Mouse (Mus musculus) gastrocnemius, postnatal 25 days (tissue): Measurements from ENCODE around the gene Ptprg. TPM values are rescaled to one million over a fixed set of nuclear protein-coding genes. Genes with fewer than 3 reads are reported as not detected.
A peak's percentile ranks its signal among the peaks of the same experiment; 100 is the strongest.

Experiments used
- DNase-seq: peaks from one replicate; pipeline ENCODE4 v3.0.0; 2022
- total RNA-seq, 2 experiments: library from RNA; stranded (reverse); gene quantifications; 1 replicate in 1 of 2; 2 replicates in 1 of 2; pipeline ENCODE4 v1.2.3; 2021

Gene Ptprg
- total RNA-seq, 2 experiments from 2014 or later, result 24.2 to 29.1 TPM

GRCm38 (mm10) chr14:11564456-11564855 lies 11.1 kb downstream of the Ptprg start:
- no peak for DNase-seq

DNA sequence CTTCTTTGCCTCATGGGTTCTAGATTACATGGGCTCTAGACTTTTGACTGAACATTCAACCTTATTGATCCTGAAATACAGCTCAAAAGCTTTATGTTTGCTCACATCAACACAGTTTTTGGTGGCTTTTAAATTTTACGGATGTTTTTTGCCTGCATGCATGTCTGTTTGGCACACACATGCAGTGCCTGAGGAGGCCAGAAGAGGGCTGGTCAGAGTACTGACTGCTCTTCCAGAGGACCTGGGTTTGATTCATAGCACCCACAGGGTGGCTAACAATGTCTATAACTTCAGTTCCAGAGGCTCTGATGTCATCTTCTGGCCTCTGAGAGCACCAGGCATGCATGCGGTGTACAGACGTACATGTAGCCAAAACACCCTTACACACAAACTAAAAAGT lies 12.0 kb downstream of the Ptprg start:
- DNase-seq, result no peak

DNA sequence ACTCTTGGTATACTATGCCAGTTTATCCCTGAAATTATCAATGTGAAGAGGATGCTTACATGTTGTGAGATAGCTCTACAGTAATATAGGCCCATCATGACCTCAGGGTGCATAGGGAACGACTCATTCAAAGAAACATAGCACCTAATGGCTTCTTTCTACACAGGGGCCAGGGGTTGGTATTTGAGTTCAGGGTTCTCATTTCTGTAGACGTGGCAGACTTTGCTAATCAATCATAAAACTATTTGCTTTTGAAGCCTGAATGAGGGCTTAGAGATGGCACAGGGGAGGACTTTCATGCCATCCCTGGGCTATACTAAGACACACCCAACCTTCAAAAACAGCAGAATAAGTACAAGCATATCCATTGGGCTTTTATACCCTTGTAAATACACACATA lies 16.4 kb downstream of the Ptprg start:
- no peak for DNase-seq

DNA sequence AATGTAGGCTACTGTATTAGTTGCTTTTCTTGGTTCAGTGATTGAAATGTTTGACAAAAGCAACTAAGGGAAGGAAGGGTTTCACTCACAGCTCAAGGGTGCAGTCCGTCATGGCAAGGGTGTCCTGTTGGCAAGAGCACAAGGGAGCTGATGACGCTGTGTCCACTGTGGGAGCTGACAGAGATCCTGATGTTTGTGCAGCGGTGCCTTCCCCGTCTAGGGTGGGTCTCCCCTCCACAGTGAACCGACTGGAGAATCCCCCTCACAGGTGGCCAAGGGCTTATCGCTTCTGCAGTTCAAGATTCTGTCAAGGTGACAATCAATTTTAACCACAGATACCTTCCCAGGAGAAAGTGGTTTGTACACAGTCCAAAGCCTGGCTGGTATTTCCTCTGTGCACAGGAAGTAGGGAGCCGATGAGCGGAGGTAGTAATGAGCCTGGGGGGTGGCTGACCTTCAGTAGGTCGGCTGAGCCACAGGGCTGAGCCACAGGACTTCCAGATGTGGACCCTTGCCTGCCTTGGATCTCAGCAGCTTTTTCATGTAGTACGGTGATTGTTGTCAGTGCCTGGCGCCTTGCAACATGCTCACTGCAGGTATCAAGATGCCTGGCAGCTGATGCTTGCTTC lies 18.5 kb downstream of the Ptprg start:
- no peak for DNase-seq

DNA sequence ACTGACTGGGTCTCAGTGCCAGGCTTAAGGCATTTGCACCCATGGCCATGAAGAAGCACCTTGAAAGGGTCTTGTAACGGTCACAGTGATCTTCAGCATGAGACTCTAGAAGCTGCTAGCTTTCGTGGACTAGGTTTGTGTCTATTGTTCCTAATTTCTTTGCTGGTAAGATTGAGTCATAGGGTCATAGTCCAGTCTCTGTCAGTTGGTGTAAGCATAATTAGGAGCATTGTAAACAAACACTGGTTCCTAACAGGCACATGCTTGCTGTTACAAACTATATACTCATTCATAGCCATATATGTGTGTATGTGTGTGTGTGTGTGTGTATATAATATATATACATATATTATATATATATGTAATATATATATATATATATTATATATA lies 19.1 kb downstream of the Ptprg start:
- DNase-seq, result no peak

DNA sequence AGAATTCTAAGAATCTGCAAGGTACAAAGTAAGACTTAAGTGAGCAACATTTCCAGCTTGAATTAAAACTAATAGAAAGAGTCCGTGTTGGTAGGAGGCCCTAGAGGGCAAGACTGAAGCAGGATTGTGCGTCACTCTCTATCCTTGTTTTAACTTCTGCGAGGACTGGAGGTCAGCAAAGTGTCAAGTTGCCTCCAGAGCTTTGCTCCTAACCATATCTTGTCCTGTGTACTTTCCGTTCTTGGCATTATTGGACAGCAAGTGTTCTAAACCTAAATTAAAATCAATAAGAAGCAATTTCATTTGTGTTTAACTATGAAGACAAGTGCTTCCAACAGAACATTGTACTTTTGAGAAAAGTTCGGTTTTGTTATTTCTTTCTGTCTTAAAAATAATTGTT lies 20.4 kb downstream of the Ptprg start:
- no peak for DNase-seq

GRCm38 (mm10) chr14:11577276-11577909 lies 24.1 kb downstream of the Ptprg start:
- no peak for DNase-seq

DNA sequence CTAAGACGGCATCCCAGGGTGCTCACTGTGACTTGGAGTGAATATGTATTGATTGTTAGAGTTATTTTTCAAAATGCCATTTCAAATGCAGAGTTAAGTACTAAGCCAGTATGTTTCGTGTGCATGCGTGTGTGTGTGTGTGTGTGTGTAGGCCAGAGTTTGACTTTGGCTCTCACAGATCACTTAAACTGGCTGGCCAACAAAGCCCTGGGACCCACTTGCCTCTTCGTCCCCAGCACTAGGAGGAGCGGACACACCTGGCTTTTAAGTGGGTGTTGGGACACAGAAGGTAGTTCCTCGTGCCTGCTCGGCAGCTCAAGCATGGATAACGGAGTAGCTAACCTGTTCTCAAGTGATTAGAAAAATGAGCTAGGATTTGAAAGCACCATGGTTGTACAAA lies 24.6 kb downstream of the Ptprg start:
- no peak for DNase-seq

- peak; percentile 22 for DNase-seq
Observed at GRCm38 (mm10) chr14:11578492-11578967, 25.2 kb downstream of the Ptprg start.

DNA sequence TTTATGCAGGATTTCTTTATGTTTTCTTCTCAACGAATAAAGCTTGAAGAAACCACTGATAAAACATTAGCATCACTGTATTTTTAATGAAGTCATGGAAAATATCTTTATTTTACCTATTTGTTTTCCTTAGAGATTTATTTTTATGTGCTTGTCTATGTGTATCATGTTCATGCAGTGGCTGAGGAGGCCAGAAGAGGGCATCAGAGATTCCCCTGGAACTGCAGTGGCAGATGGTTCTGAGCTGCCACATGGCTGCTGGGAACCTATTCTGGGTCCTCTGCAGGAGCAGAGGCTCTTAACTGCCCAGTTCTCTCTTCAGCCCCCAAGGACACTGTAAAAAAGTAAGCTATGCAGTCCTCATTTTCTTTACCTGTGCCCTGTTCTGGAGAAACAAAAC lies 26.6 kb downstream of the Ptprg start:
- DNase-seq, result no peak

GRCm38 (mm10) chr14:11584263-11584662 lies 30.9 kb downstream of the Ptprg start:
- no peak for DNase-seq

GRCm38 (mm10) chr14:11584929-11585633 lies 31.7 kb downstream of the Ptprg start:
- DNase-seq, result no peak

DNA sequence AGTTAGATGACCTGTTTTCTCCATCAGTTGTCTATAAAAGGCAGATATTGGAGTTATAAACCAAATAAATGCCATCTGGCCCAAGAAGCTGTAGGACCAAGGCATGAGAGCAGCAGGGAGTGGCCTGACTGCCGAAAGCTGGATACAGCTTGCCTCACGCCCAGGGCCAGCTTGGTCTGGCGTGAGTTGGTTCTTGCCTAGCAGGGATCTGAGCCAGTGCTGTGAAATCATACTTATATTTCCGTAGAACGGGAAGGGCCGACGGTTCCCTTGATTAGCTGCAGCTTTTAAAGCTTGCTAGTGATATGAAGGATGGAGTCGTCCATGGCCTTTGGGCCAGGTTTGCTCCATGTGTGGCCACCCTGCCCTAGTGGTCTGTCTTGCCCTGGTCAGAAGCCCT lies 37.1 kb downstream of the Ptprg start:
- DNase-seq, result no peak

DNA sequence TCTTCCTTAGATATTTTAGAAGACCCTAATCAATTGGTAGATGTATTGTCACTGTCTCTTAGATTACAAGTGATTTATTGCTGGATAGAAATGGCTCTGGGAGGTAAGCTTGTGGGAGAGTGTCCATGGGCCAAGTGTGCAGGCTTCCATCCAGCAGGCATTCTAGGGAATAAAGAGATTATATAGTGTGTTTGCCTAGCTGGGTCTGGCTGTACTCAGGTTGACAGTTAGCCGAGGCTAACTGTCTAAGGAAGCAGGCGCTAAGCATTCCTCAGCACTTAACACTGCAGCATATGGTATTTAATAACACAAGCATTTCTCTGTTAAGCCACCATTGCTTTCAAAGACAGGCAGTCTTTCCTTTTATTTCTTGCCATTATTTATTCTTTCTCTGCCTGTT lies 39.3 kb downstream of the Ptprg start:
- DNase-seq, result no peak

DNA sequence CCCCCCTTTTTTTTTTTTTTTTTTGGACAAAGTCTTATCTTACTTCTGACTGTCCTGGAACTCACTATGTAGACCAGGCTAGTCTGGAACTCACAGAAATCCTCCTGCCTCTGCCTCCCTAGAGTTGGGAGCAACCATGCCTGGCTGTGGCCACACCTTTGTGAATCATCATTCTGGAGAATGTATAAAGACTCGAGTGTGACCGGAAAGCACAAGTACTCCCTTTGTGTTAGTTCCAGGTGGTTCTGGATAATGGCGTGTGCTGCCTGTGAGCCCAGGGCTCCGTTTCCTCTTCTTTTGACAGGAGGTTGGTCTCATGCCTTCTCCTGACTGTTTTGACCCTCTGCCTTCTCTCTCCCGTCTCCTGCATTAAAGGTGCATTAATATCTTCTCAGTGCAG lies 41.0 kb downstream of the Ptprg start:
- no peak for DNase-seq

DNA sequence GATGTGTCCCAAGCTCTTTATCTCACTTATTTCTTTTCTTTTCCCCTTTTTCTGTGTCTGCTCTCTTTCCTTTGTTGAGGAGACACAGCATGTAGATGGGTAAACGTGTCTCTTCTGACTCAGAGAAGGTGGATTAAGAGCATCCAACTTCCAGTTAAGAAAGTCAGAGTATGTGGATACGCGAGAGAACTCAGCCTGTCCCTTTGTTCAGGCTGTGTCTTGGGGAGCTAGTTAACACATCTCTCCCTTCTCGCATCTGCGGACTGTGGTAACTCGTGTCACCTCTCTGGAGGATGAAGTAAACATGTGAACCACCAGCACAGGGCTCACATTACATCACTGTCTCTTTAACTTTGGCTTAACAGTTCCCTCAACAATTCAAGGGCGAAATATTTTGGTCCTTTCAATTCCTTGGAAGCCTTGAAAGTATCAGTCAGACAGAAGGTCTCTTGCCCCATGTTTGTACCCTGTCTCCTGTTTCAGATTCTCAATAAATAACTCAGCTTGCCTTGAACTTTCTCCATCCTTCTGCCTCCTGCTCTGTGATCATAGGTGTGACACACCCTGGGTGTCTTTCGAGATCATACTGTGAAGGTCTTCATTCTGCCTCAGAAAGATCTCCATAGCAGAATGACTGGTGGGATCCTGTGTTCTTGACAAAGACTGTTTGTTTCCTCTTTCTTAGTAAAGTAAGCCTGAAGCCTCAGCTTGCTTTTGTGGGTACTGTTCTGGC lies 51.0 kb downstream of the Ptprg start:
- no peak for DNase-seq

DNA sequence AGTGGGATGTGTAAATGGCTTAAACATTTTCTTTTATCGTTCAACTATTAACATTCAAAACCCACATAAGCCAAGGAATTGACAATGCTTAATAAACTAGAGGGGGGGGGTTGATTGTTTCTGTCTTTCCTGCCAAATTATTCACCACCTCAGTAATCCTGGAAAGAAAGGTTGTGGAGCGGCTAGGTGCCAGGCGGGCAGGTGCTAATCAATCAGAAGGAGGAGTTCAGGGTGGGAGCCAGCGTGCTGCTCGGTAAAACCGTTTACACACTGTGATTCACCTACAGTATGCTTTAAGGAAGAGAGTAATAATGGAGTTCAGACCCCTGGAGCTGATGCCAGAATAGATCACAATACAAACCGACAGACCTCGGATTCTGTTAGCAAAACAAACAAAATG lies 55.0 kb downstream of the Ptprg start:
- no peak for DNase-seq

DNA sequence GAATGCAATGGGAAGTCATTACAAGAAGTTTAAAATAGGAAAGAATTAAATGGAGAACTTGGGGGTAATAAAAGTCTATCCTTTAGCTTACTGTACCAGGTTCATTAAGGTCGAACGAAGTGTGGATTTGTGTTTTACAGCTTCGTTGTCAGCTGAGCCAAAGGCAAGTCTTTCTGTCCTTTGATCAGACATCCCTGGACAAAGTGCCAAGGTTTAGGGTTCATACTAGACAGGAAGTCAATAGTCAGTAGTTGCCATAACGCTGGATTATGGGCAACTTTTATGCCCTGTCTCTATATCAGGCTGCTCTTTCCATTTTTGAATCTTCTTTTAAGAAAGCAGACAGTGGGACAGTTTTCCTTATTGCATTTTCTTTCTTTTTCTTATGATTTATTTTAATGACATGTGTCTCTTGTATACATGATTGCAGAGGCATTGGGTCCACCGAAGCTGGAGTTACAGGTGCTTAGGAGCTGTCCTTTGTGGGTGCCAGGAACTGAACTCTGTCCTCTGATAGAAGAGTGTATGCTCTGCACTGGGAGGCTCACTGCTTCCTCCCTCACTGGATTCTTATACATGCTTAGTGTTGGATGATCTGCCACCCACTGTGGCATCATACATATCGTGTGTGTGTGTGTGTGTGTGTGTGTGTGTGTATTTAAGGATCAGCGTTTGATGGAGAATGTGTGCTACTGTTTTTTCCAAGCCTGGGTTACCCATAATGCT lies 56.7 kb downstream of the Ptprg start:
- no peak for DNase-seq

DNA sequence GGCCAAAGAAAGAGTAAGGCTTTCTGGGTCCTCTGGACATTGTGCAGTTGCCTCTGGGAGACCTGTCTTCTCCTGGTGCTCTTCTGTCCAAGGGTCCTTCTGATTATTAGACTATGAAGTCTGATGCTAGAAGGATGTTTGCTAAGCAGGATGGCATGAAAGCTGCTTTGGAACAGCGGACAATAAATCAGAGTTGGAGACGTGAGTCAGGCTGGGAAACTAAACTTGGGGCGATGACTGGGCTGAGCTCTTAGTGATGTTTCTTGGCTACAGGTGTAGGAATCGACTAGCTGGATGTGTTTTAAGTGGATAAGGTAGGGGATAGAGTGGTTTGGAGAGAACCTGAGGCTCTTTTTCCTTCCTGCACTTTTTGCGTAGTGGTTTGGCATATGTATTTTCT lies 59.1 kb downstream of the Ptprg start:
- DNase-seq, result no peak

- DNase-seq, result no peak
Observed at GRCm38 (mm10) chr14:11613146-11613545, 59.8 kb downstream of the Ptprg start.

DNA sequence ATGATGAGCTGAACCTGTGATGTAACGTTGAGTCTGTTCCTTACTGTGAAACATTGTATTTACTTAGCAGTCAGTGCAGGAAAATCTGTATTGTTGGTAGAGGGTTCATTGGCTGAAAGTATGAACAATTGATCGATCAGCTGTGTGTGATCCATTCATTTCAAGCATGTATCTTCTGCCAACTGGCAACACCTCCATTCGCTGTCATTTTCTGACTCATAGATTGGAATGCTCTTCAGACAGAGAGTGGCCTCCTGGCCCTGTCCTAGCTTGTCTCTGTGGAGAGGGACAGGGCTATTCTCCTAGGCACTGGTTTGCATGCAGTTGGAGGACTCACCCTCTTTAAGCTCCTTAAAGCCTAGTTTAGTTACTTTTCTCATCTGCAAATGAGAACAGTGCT lies 62.4 kb downstream of the Ptprg start:
- DNase-seq, result no peak

DNA sequence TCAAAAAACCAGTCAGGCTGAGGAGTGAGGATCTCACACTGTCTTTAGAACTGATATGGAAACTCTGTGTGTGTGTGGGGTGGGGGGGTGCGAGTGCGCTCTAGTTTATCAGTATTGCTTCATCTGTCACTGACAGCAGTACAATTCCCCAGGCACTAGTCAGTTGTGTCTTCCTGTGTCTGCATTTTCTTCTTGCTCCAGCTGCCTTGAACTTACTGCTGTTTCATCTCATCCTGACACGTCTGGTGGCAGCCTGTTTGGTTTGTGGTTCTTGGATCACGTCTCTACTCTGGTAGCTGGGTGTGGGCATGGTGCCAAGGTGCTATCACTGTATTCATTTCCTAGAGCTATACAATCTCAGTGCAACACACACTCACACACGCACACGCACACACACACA lies 64.0 kb downstream of the Ptprg start:
- no peak for DNase-seq
